In genomic region chr13:57448906-57449305, GRCm38 (mm10) we compare ENCODE assay signal across 24 mouse cellular contexts.
A peak's percentile ranks its signal among the peaks of the same experiment; 100 is the strongest.
DNase-seq lines count a peak whose midpoint lies in the region; ATAC-seq and TF ChIP-seq lines count a peak whose summit lies in the region.
"Had no signal": no experiment of that assay in that cellular context is flagged by ENCODE, and none has a peak within 500 bp of the region (broad histone marks: within the 10 kb centered on the region; RNA-seq: fewer than 3 reads in every experiment).

No protein-coding gene starts in this region.

- H3K4me3 ChIP-seq in hindbrain, embryonic 11.5 days (ENCODE audit: low read depth, low read length): no peak overlapping the region
- no peak overlapping the region for H3K4me3 ChIP-seq in hindbrain, embryonic 10.5 days
- H3K4me3 ChIP-seq in hindbrain, embryonic 15.5 days: no peak overlapping the region
- H3K4me3 ChIP-seq in midbrain, postnatal 0 days (ENCODE audit: low read depth, low read length): no peak overlapping the region
- H3K4me3 ChIP-seq: embryonic facial prominence, embryonic 10.5 days; gastrocnemius, adult 2 months; heart, embryonic 15.5 days; limb, embryonic 13.5 days; liver, embryonic 12.5 days had no signal

- H3K4me1 ChIP-seq in hindbrain, embryonic 11.5 days (replicated peaks; ENCODE audit: control insufficient read depth, insufficient read depth, low read length): no peaks in the 10 kb centered on the region; the same call in 1 of the 2 replicates
- H3K4me1 ChIP-seq in hindbrain, embryonic 10.5 days (replicated peaks): peaks cover 28% of the 10 kb centered on the region
- H3K4me1 ChIP-seq in hindbrain, embryonic 15.5 days (replicated peaks): peaks cover 38% of the 10 kb centered on the region
- H3K4me1 ChIP-seq in midbrain, postnatal 0 days (ENCODE audit: insufficient read depth, low read length): peaks cover 3% of the 10 kb centered on the region; the same call in 1 of the 2 replicates
- H3K4me1 ChIP-seq: heart, embryonic 15.5 days; liver, embryonic 12.5 days had no signal

- no peak for TF ChIP-seq CTCF in brain, embryonic 14.5 days (IDR thresholded peaks at IDR 0.05; ENCODE audit: borderline replicate concordance, extremely low read depth, insufficient read depth, insufficient read length)
- TF ChIP-seq CTCF in midbrain, postnatal 0 days (IDR thresholded peaks at IDR 0.05): no peak

- DNase-seq in hindbrain, embryonic 11.5 days (ENCODE audit: low spot score): no peak
- no peak for DNase-seq in hindbrain, embryonic 10.5 days (ENCODE audit: low spot score)
- DNase-seq in brain, embryonic 14.5 days (ENCODE audit: low read depth): peak; percentile 72
- peak; percentile 52 for DNase-seq in midbrain, postnatal 0 days (ENCODE audit: low spot score)
- no peak for DNase-seq in embryo, embryonic 10 days (ENCODE audit: low spot score)
- no peak for DNase-seq in urinary bladder, postnatal 36 days (ENCODE audit: low spot score in 2 of 2)
- DNase-seq: adrenal gland, postnatal 25 days; cerebellum, adult 11 months; cerebellum, adult 9-11 months; gastrocnemius, adult 2 months; heart, postnatal 36 days; kidney, adult 8-10 months; kidney, postnatal 10 days; lung, adult 18-20 months; lung, postnatal 10 days; thymus, adult 2 months; thymus, postnatal 4 days had no signal

- ATAC-seq in hindbrain, embryonic 11.5 days (ENCODE audit: low FRiP score): no peak
- peak; percentile 67 for ATAC-seq in hindbrain, embryonic 15.5 days (ENCODE audit: low FRiP score, low read depth)
- ATAC-seq in midbrain, postnatal 0 days (ENCODE audit: low FRiP score): no peak
- ATAC-seq: CD4-positive, CD25-positive, alpha-beta regulatory T cell, adult 4 months; liver, embryonic 12.5 days had no signal

- H3K27me3 ChIP-seq in hindbrain, embryonic 11.5 days (ENCODE audit: control insufficient read depth, insufficient read depth, low read length): no peaks in the 10 kb centered on the region
- H3K27me3 ChIP-seq in hindbrain, embryonic 10.5 days (ENCODE audit: insufficient read depth, poor library complexity, severe bottlenecking): no peaks in the 10 kb centered on the region
- no peaks in the 10 kb centered on the region for H3K27me3 ChIP-seq in hindbrain, embryonic 15.5 days
- H3K27me3 ChIP-seq in midbrain, postnatal 0 days (ENCODE audit: insufficient read depth, low read length): no peaks in the 10 kb centered on the region
- H3K27me3 ChIP-seq: liver, embryonic 12.5 days had no signal

- 0 out of 2 replicates have a peak overlapping the region, but pooled peaks have one; percentile 9 for H3K27ac ChIP-seq in hindbrain, embryonic 11.5 days (ENCODE audit: low read depth, low read length)
- H3K27ac ChIP-seq in hindbrain, embryonic 10.5 days: no peak overlapping the region
- peak overlapping the region; percentile 60 for H3K27ac ChIP-seq in hindbrain, embryonic 15.5 days (replicated peaks)
- no peak overlapping the region for H3K27ac ChIP-seq in midbrain, postnatal 0 days (ENCODE audit: low read depth, low read length)
- H3K27ac ChIP-seq: embryonic facial prominence, embryonic 10.5 days; gastrocnemius, adult 2 months; heart, embryonic 15.5 days; limb, embryonic 13.5 days; liver, embryonic 12.5 days; stomach, postnatal 0 days had no signal

- H3K9me3 ChIP-seq in hindbrain, embryonic 11.5 days (ENCODE audit: control insufficient read depth, low read length): no peaks in the 10 kb centered on the region
- H3K9me3 ChIP-seq in hindbrain, embryonic 10.5 days: no peaks in the 10 kb centered on the region
- H3K9me3 ChIP-seq in hindbrain, embryonic 15.5 days: no peaks in the 10 kb centered on the region
- no peaks in the 10 kb centered on the region for H3K9me3 ChIP-seq in midbrain, postnatal 0 days (ENCODE audit: low read length)
- H3K9me3 ChIP-seq: embryonic facial prominence, embryonic 10.5 days; heart, embryonic 15.5 days; limb, embryonic 13.5 days; liver, embryonic 12.5 days had no signal

- WGBS in hindbrain, embryonic 11.5 days: 79% methylated on average over 7 of the region's 7 CpGs
- WGBS in hindbrain, embryonic 10.5 days: 87% methylated on average over 7 of the region's 7 CpGs
- 52% methylated on average over 7 of the region's 7 CpGs for WGBS in hindbrain, embryonic 15.5 days
- 65% methylated on average over 7 of the region's 7 CpGs for WGBS in midbrain, postnatal 0 days

- H3K36me3 ChIP-seq in hindbrain, embryonic 11.5 days (ENCODE audit: control insufficient read depth, insufficient read depth, low read length): no peaks in the 10 kb centered on the region
- no peaks in the 10 kb centered on the region for H3K36me3 ChIP-seq in hindbrain, embryonic 10.5 days
- no peaks in the 10 kb centered on the region for H3K36me3 ChIP-seq in hindbrain, embryonic 15.5 days
- no peaks in the 10 kb centered on the region for H3K36me3 ChIP-seq in midbrain, postnatal 0 days (ENCODE audit: insufficient read depth, low read length)
- H3K36me3 ChIP-seq: embryonic facial prominence, embryonic 10.5 days; heart, embryonic 15.5 days; limb, embryonic 13.5 days; liver, embryonic 12.5 days had no signal

- no peak overlapping the region for H3K9ac ChIP-seq in hindbrain, embryonic 11.5 days (ENCODE audit: low read depth, low read length)
- no peak overlapping the region for H3K9ac ChIP-seq in hindbrain, embryonic 15.5 days
- no peak overlapping the region for H3K9ac ChIP-seq in midbrain, postnatal 0 days (replicated peaks; ENCODE audit: low read length, poor library complexity, severe bottlenecking)
- H3K9ac ChIP-seq: heart, embryonic 15.5 days; limb, embryonic 13.5 days; liver, embryonic 12.5 days had no signal

- no peak for TF ChIP-seq POLR2A in brain, embryonic 14.5 days (IDR thresholded peaks at IDR 0.05; ENCODE audit: borderline replicate concordance, extremely low read depth, insufficient read depth, insufficient read length, poor library complexity, severe bottlenecking)

- no peak overlapping the region; the same call in 1 of the 2 replicates for H3K4me2 ChIP-seq in hindbrain, embryonic 11.5 days (replicated peaks; ENCODE audit: low read depth, low read length)
- no peak overlapping the region for H3K4me2 ChIP-seq in hindbrain, embryonic 15.5 days
- H3K4me2 ChIP-seq in midbrain, postnatal 0 days (ENCODE audit: low read depth, low read length, poor library complexity, severe bottlenecking): no peak overlapping the region
- H3K4me2 ChIP-seq: heart, embryonic 15.5 days; limb, embryonic 13.5 days; liver, embryonic 12.5 days had no signal

Comparison
In these comparisons a context has a peak if more than half of its experiments do, and no peak if none do; other contexts are left out.
1. H3K27ac ChIP-seq: peak in hindbrain, embryonic 11.5 days (single experiment) and hindbrain, embryonic 15.5 days (single experiment); none in hindbrain, embryonic 10.5 days (single experiment) and midbrain, postnatal 0 days (single experiment).
2. DNase-seq: peak in brain, embryonic 14.5 days (single experiment) and midbrain, postnatal 0 days (single experiment); none in hindbrain, embryonic 11.5 days (single experiment), hindbrain, embryonic 10.5 days (single experiment), embryo, embryonic 10 days (single experiment) and urinary bladder, postnatal 36 days (0 of 2).